Mouse (Mus musculus): ENCODE results near the gene Irf4. TPM values are rescaled to one million over a fixed set of nuclear protein-coding genes. Genes with fewer than 3 reads are reported as not detected.

The Irf4 gene
- polyA plus RNA-seq, 1 experiment from 2014 or later: 0.10 TPM

GRCm38 (mm10) chr13:30793196-30793595, 44.2 kb downstream of the Irf4 start:
- Histone ChIP-seq H3K27me3 (ENCODE audit: control insufficient read depth, insufficient read depth, low read depth, low read length) (no peaks in the 10 kb centered on the region), H3K4me3 (ENCODE audit: low read depth, low read length) (no peak overlapping the region), H3K36me3 (ENCODE audit: control insufficient read depth, insufficient read depth, low read length) (no peaks in the 10 kb centered on the region), H3K9ac (ENCODE audit: low read depth, low read length) (no peak overlapping the region), H3K4me1 (ENCODE audit: control insufficient read depth, insufficient read depth, low read length) (no peaks in the 10 kb centered on the region), H3K4me2 (ENCODE audit: low read length) (no peak overlapping the region), H3K27ac (ENCODE audit: low read length) (no peak overlapping the region), H3K9me3 (replicated peaks; ENCODE audit: control insufficient read depth, low read length, poor library complexity, severe bottlenecking) (no peaks in the 10 kb centered on the region)
- no peak for ATAC-seq
- 90% methylated on average over 4 of the region's 4 CpGs for WGBS

- ATAC-seq: no peak
- H3K4me3 ChIP-seq (ENCODE audit: low read depth, low read length): no peak overlapping the region
- no peak overlapping the region for H3K9ac ChIP-seq (ENCODE audit: low read depth, low read length)
- H3K36me3 ChIP-seq (ENCODE audit: control insufficient read depth, insufficient read depth, low read length): no peaks in the 10 kb centered on the region
- no peaks in the 10 kb centered on the region for H3K9me3 ChIP-seq (replicated peaks; ENCODE audit: control insufficient read depth, low read length, poor library complexity, severe bottlenecking)
- H3K27me3 ChIP-seq (ENCODE audit: control insufficient read depth, insufficient read depth, low read depth, low read length): no peaks in the 10 kb centered on the region
- WGBS: 96% methylated on average over 5 of the region's 5 CpGs
- no peak overlapping the region for H3K4me2 ChIP-seq (ENCODE audit: low read length)
- no peak overlapping the region for H3K27ac ChIP-seq (ENCODE audit: low read length)
- no peaks in the 10 kb centered on the region for H3K4me1 ChIP-seq (ENCODE audit: control insufficient read depth, insufficient read depth, low read length)
These were observed 44.6 kb downstream of the Irf4 start for GRCm38 (mm10) chr13:30793616-30794015.

GRCm38 (mm10) chr13:30795960-30796359, 46.9 kb downstream of the Irf4 start:
- Histone ChIP-seq H3K36me3 (ENCODE audit: control insufficient read depth, insufficient read depth, low read length) (no peaks in the 10 kb centered on the region), H3K9me3 (replicated peaks; ENCODE audit: control insufficient read depth, low read length, poor library complexity, severe bottlenecking) (no peaks in the 10 kb centered on the region), H3K4me1 (ENCODE audit: control insufficient read depth, insufficient read depth, low read length) (no peaks in the 10 kb centered on the region), H3K27ac (ENCODE audit: low read length) (no peak overlapping the region), H3K27me3 (ENCODE audit: control insufficient read depth, insufficient read depth, low read depth, low read length) (no peaks in the 10 kb centered on the region), H3K9ac (ENCODE audit: low read depth, low read length) (no peak overlapping the region), H3K4me2 (ENCODE audit: low read length) (no peak overlapping the region), H3K4me3 (ENCODE audit: low read depth, low read length) (no peak overlapping the region)
- 92% methylated on average over 4 of the region's 4 CpGs for WGBS
- no peak for ATAC-seq

GRCm38 (mm10) chr13:30801886-30802285, 52.9 kb downstream of the Irf4 start:
- WGBS: 76% methylated on average over 4 of the region's 4 CpGs
- ATAC-seq: no peak

GRCm38 (mm10) chr13:30802336-30802955, 53.4 kb downstream of the Irf4 start:
- WGBS: 89% methylated on average over 5 of the region's 5 CpGs
- Histone ChIP-seq H3K9me3 (replicated peaks; ENCODE audit: control insufficient read depth, low read length, poor library complexity, severe bottlenecking) (no peaks in the 10 kb centered on the region), H3K27me3 (ENCODE audit: control insufficient read depth, insufficient read depth, low read depth, low read length) (no peaks in the 10 kb centered on the region), H3K27ac (ENCODE audit: low read length) (no peak overlapping the region), H3K4me3 (ENCODE audit: low read depth, low read length) (no peak overlapping the region), H3K9ac (ENCODE audit: low read depth, low read length) (no peak overlapping the region), H3K4me2 (ENCODE audit: low read length) (no peak overlapping the region), H3K4me1 (ENCODE audit: control insufficient read depth, insufficient read depth, low read length) (no peaks in the 10 kb centered on the region), H3K36me3 (ENCODE audit: control insufficient read depth, insufficient read depth, low read length) (no peaks in the 10 kb centered on the region)
- ATAC-seq: no peak

More at GRCm38 (mm10) chr13:30801886-30802285, 52.9 kb downstream of the Irf4 start:
- Histone ChIP-seq H3K4me2 (ENCODE audit: low read length) (no peak overlapping the region), H3K36me3 (ENCODE audit: control insufficient read depth, insufficient read depth, low read length) (no peaks in the 10 kb centered on the region), H3K27me3 (ENCODE audit: control insufficient read depth, insufficient read depth, low read depth, low read length) (no peaks in the 10 kb centered on the region), H3K4me3 (ENCODE audit: low read depth, low read length) (no peak overlapping the region), H3K9ac (ENCODE audit: low read depth, low read length) (no peak overlapping the region), H3K27ac (ENCODE audit: low read length) (no peak overlapping the region), H3K4me1 (ENCODE audit: control insufficient read depth, insufficient read depth, low read length) (no peaks in the 10 kb centered on the region), H3K9me3 (replicated peaks; ENCODE audit: control insufficient read depth, low read length, poor library complexity, severe bottlenecking) (no peaks in the 10 kb centered on the region)

GRCm38 (mm10) chr13:30809240-30809639, 60.2 kb downstream of the Irf4 start:
- Histone ChIP-seq H3K4me1 (ENCODE audit: control insufficient read depth, insufficient read depth, low read length) (no peaks in the 10 kb centered on the region), H3K9me3 (replicated peaks; ENCODE audit: control insufficient read depth, low read length, poor library complexity, severe bottlenecking) (no peaks in the 10 kb centered on the region), H3K27ac (ENCODE audit: low read length) (no peak overlapping the region), H3K27me3 (ENCODE audit: control insufficient read depth, insufficient read depth, low read depth, low read length) (no peaks in the 10 kb centered on the region), H3K4me3 (ENCODE audit: low read depth, low read length) (no peak overlapping the region), H3K9ac (ENCODE audit: low read depth, low read length) (no peak overlapping the region), H3K36me3 (ENCODE audit: control insufficient read depth, insufficient read depth, low read length) (peaks cover 7% of the 10 kb centered on the region), H3K4me2 (ENCODE audit: low read length) (no peak overlapping the region)
- ATAC-seq: no peak
- 71% methylated on average over 7 of the region's 7 CpGs for WGBS

- ATAC-seq: no peak
- Histone ChIP-seq H3K4me3 (ENCODE audit: low read depth, low read length) (no peak overlapping the region), H3K9ac (ENCODE audit: low read depth, low read length) (no peak overlapping the region), H3K9me3 (replicated peaks; ENCODE audit: control insufficient read depth, low read length, poor library complexity, severe bottlenecking) (no peaks in the 10 kb centered on the region), H3K4me2 (ENCODE audit: low read length) (no peak overlapping the region), H3K27ac (ENCODE audit: low read length) (no peak overlapping the region), H3K27me3 (ENCODE audit: control insufficient read depth, insufficient read depth, low read depth, low read length) (no peaks in the 10 kb centered on the region), H3K4me1 (ENCODE audit: control insufficient read depth, insufficient read depth, low read length) (no peaks in the 10 kb centered on the region), H3K36me3 (ENCODE audit: control insufficient read depth, insufficient read depth, low read length) (peaks cover 25% of the 10 kb centered on the region)
- 90% methylated on average over 5 of the region's 5 CpGs for WGBS
These were observed 64.4 kb downstream of the Irf4 start for GRCm38 (mm10) chr13:30813464-30813863.

- Histone ChIP-seq H3K9ac (ENCODE audit: low read depth, low read length) (no peak overlapping the region), H3K4me2 (ENCODE audit: low read length) (no peak overlapping the region), H3K27ac (ENCODE audit: low read length) (no peak overlapping the region), H3K27me3 (ENCODE audit: control insufficient read depth, insufficient read depth, low read depth, low read length) (no peaks in the 10 kb centered on the region), H3K4me3 (ENCODE audit: low read depth, low read length) (no peak overlapping the region), H3K4me1 (ENCODE audit: control insufficient read depth, insufficient read depth, low read length) (no peaks in the 10 kb centered on the region), H3K9me3 (replicated peaks; ENCODE audit: control insufficient read depth, low read length, poor library complexity, severe bottlenecking) (no peaks in the 10 kb centered on the region), H3K36me3 (ENCODE audit: control insufficient read depth, insufficient read depth, low read length) (peaks cover 25% of the 10 kb centered on the region)
- ATAC-seq: no peak
- WGBS: 82% methylated on average over 5 of the region's 5 CpGs
These were observed 65.2 kb downstream of the Irf4 start for GRCm38 (mm10) chr13:30814256-30814655.
